Mouse (Mus musculus) liver, embryonic 13.5 days (tissue): ENCODE measurements around the gene Sit1. TPM values are rescaled to one million over a fixed set of nuclear protein-coding genes. Genes with fewer than 3 reads are reported as not detected.
A peak's percentile ranks its signal among the peaks of the same experiment; 100 is the strongest.

Experiments used
- ATAC-seq: fragments of 200-750 bp; cut with Nextera tagmentation; 2 replicates; pipeline ENCODE4 v1.8.0; 2017; ENCODE audit warnings: low read depth, mild to moderate bottlenecking, moderate number of reproducible peaks, moderate library complexity
- DNase-seq: peaks from one replicate; pipeline ENCODE4 v3.0.0; 2022
- H3K27ac ChIP-seq: fragments of 300-500 bp; sonication (generic); 2 replicates; pipeline ENCODE4 v1.5.1; 2015; ENCODE audit warnings: moderate library complexity, mild to moderate bottlenecking, inconsistent platforms
- H3K27me3 ChIP-seq: fragments of 300-500 bp; sonication (generic); 2 replicates; pipeline ENCODE4 v1.6.1; 2015; ENCODE audit warnings: mild to moderate bottlenecking, inconsistent platforms
- H3K36me3 ChIP-seq: fragments of 300-500 bp; sonication (generic); 2 replicates; pipeline ENCODE4 v1.6.1; 2015; ENCODE audit warnings: mild to moderate bottlenecking, inconsistent platforms
- H3K4me1 ChIP-seq: fragments of 300-500 bp; sonication (generic); replicated peaks from 2 replicates; pipeline ENCODE4 v1.6.1; 2015; ENCODE audit warnings: inconsistent platforms
- H3K4me2 ChIP-seq: fragments of 300-500 bp; sonication (generic); 2 replicates; pipeline ENCODE4 v1.6.1; 2015; ENCODE audit warnings: inconsistent platforms, mild to moderate bottlenecking, moderate library complexity
- H3K4me3 ChIP-seq: fragments of 300-500 bp; sonication (generic); replicated peaks from 2 replicates; pipeline ENCODE4 v1.5.1; 2015; ENCODE audit warnings: mild to moderate bottlenecking, inconsistent platforms
- H3K9ac ChIP-seq: fragments of 300-500 bp; sonication (generic); 2 replicates; pipeline ENCODE4 v1.6.1; 2015; ENCODE audit warnings: mild to moderate bottlenecking, inconsistent platforms
- H3K9me3 ChIP-seq: fragments of 300-500 bp; sonication (generic); replicated peaks from 2 replicates; pipeline ENCODE4 v1.6.1; 2016; ENCODE audit warnings: inconsistent platforms
- WGBS: fragments of 180-500 bp; shearing (Covaris S2); methylation state at CpG from one replicate; pipeline ENCODE4 v1.1.7; 2015; ENCODE audit not compliant: insufficient replicate concordance; 5-methylcytosine and 5-hydroxymethylcytosine counted together
- polyA plus RNA-seq: library from polyadenylated mRNA; unstranded; fragments of >200 nt; fragmentation: Nextera tagmentation; extraction: Ambion mirVana; gene quantifications from 2 replicates; pipeline ENCODE4 v1.2.1, GENCODE M21; 2015

Sit1 gene
- polyA plus RNA-seq, 1 experiment from 2014 or later: not detected

- peak within 1 kb of the TSS; percentile 89 for H3K9ac ChIP-seq
- no peaks in the 10 kb centered on the region for H3K9me3 ChIP-seq
- H3K4me3 ChIP-seq: peak within 1 kb of the TSS; percentile 80
- peaks cover 30% of the 10 kb centered on the region for H3K36me3 ChIP-seq
- peak within 1 kb of the TSS; percentile 80 for H3K27ac ChIP-seq
- ATAC-seq (peak; percentile 91), DNase-seq (peak; percentile 85)
- H3K4me2 ChIP-seq: peak within 1 kb of the TSS; percentile 78
- no peaks in the 10 kb centered on the region; the same call in 1 of the 2 replicates for H3K27me3 ChIP-seq
- peaks cover 59% of the 10 kb centered on the region for H3K4me1 ChIP-seq
- WGBS: 7% methylated on average over 50 of the region's 50 CpGs
These were observed 16.1 kb upstream of the Sit1 start, which contains the start of gene Arhgef39 for GRCm38 (mm10) chr4:43499407-43500333. Gene Arhgef39 (minus strand): TSS chr4:43499695.

GRCm38 (mm10) chr4:43498983-43499382 lies 15.4 kb upstream of the Sit1 start:
- Histone ChIP-seq H3K9ac (peak overlapping the region; percentile 89), H3K27ac (peak overlapping the region; percentile 80), H3K4me1 (peaks cover 59% of the 10 kb centered on the region), H3K27me3 (no peaks in the 10 kb centered on the region; the same call in 1 of the 2 replicates), H3K4me3 (peak overlapping the region; percentile 80), H3K4me2 (peak overlapping the region; percentile 78), H3K9me3 (no peaks in the 10 kb centered on the region), H3K36me3 (peaks cover 30% of the 10 kb centered on the region)
- WGBS: 6% methylated on average over 8 of the region's 8 CpGs
- ATAC-seq (peak; percentile 57), DNase-seq (no peak)

- H3K4me1 ChIP-seq: peaks cover 57% of the 10 kb centered on the region
- ATAC-seq (no peak), DNase-seq (no peak)
- H3K9ac ChIP-seq: peak overlapping the region; percentile 89
- peak overlapping the region; percentile 78 for H3K4me2 ChIP-seq
- 61% methylated on average over 4 of the region's 4 CpGs for WGBS
- peaks cover 30% of the 10 kb centered on the region for H3K36me3 ChIP-seq
- peak overlapping the region; percentile 80 for H3K4me3 ChIP-seq
- 0 out of 2 replicates have a peak overlapping the region, but pooled peaks have one; percentile 9 for H3K27ac ChIP-seq
- H3K27me3 ChIP-seq: no peaks in the 10 kb centered on the region; the same call in 1 of the 2 replicates
- no peaks in the 10 kb centered on the region for H3K9me3 ChIP-seq
These were observed 14.4 kb upstream of the Sit1 start for GRCm38 (mm10) chr4:43497946-43498345.

- no peak overlapping the region for H3K27ac ChIP-seq
- WGBS: 89% methylated on average over 8 of the region's 8 CpGs
These were observed 13.9 kb upstream of the Sit1 start for GRCm38 (mm10) chr4:43497405-43497804.

GRCm38 (mm10) chr4:43496587-43496986 lies 13.1 kb upstream of the Sit1 start:
- DNase-seq (no peak), ATAC-seq (no peak)
- Histone ChIP-seq H3K4me3 (no peak overlapping the region), H3K36me3 (peaks cover 30% of the 10 kb centered on the region), H3K4me1 (peaks cover 64% of the 10 kb centered on the region), H3K4me2 (no peak overlapping the region), H3K9me3 (no peaks in the 10 kb centered on the region), H3K9ac (no peak overlapping the region), H3K27ac (no peak overlapping the region), H3K27me3 (no peaks in the 10 kb centered on the region; the same call in 1 of the 2 replicates)
- WGBS: 67% methylated on average over 6 of the region's 6 CpGs

More at GRCm38 (mm10) chr4:43497405-43497804, 13.9 kb upstream of the Sit1 start:
- Histone ChIP-seq H3K4me3 (peak overlapping the region; percentile 80), H3K9me3 (no peaks in the 10 kb centered on the region), H3K4me2 (peak overlapping the region; percentile 78), H3K4me1 (peaks cover 58% of the 10 kb centered on the region), H3K36me3 (peaks cover 30% of the 10 kb centered on the region), H3K27me3 (no peaks in the 10 kb centered on the region; the same call in 1 of the 2 replicates), H3K9ac (peak overlapping the region; percentile 89)
- ATAC-seq (no peak), DNase-seq (no peak)

- no peaks in the 10 kb centered on the region for H3K9me3 ChIP-seq
- H3K36me3 ChIP-seq: peaks cover 30% of the 10 kb centered on the region
- H3K27ac ChIP-seq: peak overlapping the region; percentile 82
- H3K9ac ChIP-seq: peak overlapping the region; percentile 88
- DNase-seq (no peak), ATAC-seq (no peak)
- peak overlapping the region; percentile 87 for H3K4me2 ChIP-seq
- H3K4me3 ChIP-seq: peak overlapping the region; percentile 81
- 2% methylated on average over 9 of the region's 9 CpGs for WGBS
- no peaks in the 10 kb centered on the region for H3K27me3 ChIP-seq
- peaks cover 75% of the 10 kb centered on the region for H3K4me1 ChIP-seq
These were observed 10.3 kb upstream of the Sit1 start for GRCm38 (mm10) chr4:43493846-43494240.

- Histone ChIP-seq H3K4me3 (peak overlapping the region; percentile 81), H3K4me1 (peaks cover 71% of the 10 kb centered on the region), H3K27ac (peak overlapping the region; percentile 82), H3K9me3 (no peaks in the 10 kb centered on the region), H3K4me2 (peak overlapping the region; percentile 87), H3K36me3 (peaks cover 30% of the 10 kb centered on the region), H3K9ac (peak overlapping the region; percentile 88), H3K27me3 (no peaks in the 10 kb centered on the region)
- DNase-seq: peak; percentile 96
- under 1% methylated on average over 47 of the region's 47 CpGs for WGBS
- ATAC-seq: peak; percentile 79
These were observed 9.8 kb upstream of the Sit1 start for GRCm38 (mm10) chr4:43493186-43493845.

- peak within 1 kb of the TSS; percentile 82 for H3K27ac ChIP-seq
- ATAC-seq (peak; percentile 97), DNase-seq (peak; percentile 92)
- peaks cover 28% of the 10 kb centered on the region for H3K36me3 ChIP-seq
- peak within 1 kb of the TSS; percentile 88 for H3K9ac ChIP-seq
- WGBS: under 1% methylated on average over 25 of the region's 25 CpGs
- H3K27me3 ChIP-seq: no peaks in the 10 kb centered on the region
- H3K9me3 ChIP-seq: no peaks in the 10 kb centered on the region
- H3K4me2 ChIP-seq: peak within 1 kb of the TSS; percentile 87
- peaks cover 65% of the 10 kb centered on the region for H3K4me1 ChIP-seq
- peak within 1 kb of the TSS; percentile 81 for H3K4me3 ChIP-seq
These were observed 9.3 kb upstream of the Sit1 start, which contains the start of gene Ccdc107 for GRCm38 (mm10) chr4:43492821-43493185. Gene Ccdc107 (plus strand): TSS chr4:43492900.

- no peaks in the 10 kb centered on the region for H3K9me3 ChIP-seq
- H3K9ac ChIP-seq: peak overlapping the region; percentile 88; the same call in 1 of the 2 replicates
- no peak for ATAC-seq
- WGBS: 37% methylated on average over 12 of the region's 12 CpGs
- H3K4me3 ChIP-seq: peak overlapping the region; percentile 31
- H3K4me2 ChIP-seq: peak overlapping the region; percentile 59
- H3K36me3 ChIP-seq: peaks cover 23% of the 10 kb centered on the region
- peaks cover 60% of the 10 kb centered on the region for H3K4me1 ChIP-seq
- no peak for DNase-seq
- no peaks in the 10 kb centered on the region for H3K27me3 ChIP-seq
- peak overlapping the region; percentile 66 for H3K27ac ChIP-seq
These were observed 8.7 kb upstream of the Sit1 start for GRCm38 (mm10) chr4:43492101-43492820.

GRCm38 (mm10) chr4:43490801-43491200 lies 7.3 kb upstream of the Sit1 start:
- Histone ChIP-seq H3K4me2 (peak overlapping the region; percentile 15), H3K27ac (no peak overlapping the region; the same call in 1 of the 2 replicates), H3K4me1 (peaks cover 48% of the 10 kb centered on the region), H3K36me3 (peaks cover 8% of the 10 kb centered on the region), H3K27me3 (no peaks in the 10 kb centered on the region), H3K4me3 (no peak overlapping the region), H3K9me3 (no peaks in the 10 kb centered on the region), H3K9ac (no peak overlapping the region)
- 54% methylated on average over 5 of the region's 5 CpGs for whole genome bisulfite sequencing
- DNase-seq (peak; percentile 37), ATAC-seq (0 out of 2 replicates have a peak, but pooled peaks have one; percentile 6)
